Mouse (Mus musculus): ENCODE data around the gene Defa23.
"Not testable (repeated sequence)": the region's sequence is repeated elsewhere in the genome, so short reads cannot be mapped to it uniquely, and the experiment has no call there.

The Defa23 gene

GRCm38 (mm10) chr8:21054747-21055146, at the start of gene Defa23:
Gene Defa23 (plus strand): TSS chr8:21055047.
- DNase-seq: not testable (repeated sequence)

- no peak for DNase-seq
Observed at GRCm38 (mm10) chr8:21006801-21007200, 48.0 kb upstream of the Defa23 start.

GRCm38 (mm10) chr8:21008578-21008977, 46.3 kb upstream of the Defa23 start:
- not testable (repeated sequence) for DNase-seq

- not testable (repeated sequence) for DNase-seq
Observed at GRCm38 (mm10) chr8:21010548-21010947, 44.3 kb upstream of the Defa23 start.

- not testable (repeated sequence) for DNase-seq
Observed at GRCm38 (mm10) chr8:21025245-21025644, 29.6 kb upstream of the Defa23 start, which contains the start of gene Defa21. Gene Defa21 (plus strand): TSS chr8:21025545.

GRCm38 (mm10) chr8:21064738-21065137, 9.9 kb downstream of the Defa23 start, which contains the start of gene Defa35:
Gene Defa35 (plus strand): TSS chr8:21065038.
- DNase-seq: not testable (repeated sequence)

- not testable (repeated sequence) for DNase-seq
Observed at GRCm38 (mm10) chr8:21084142-21084541, 29.3 kb downstream of the Defa23 start, which contains the start of gene Defa25. Gene Defa25 (plus strand): TSS chr8:21084442.

GRCm38 (mm10) chr8:21093106-21093505, 38.3 kb downstream of the Defa23 start:
- no peak for DNase-seq

GRCm38 (mm10) chr8:21095950-21096349, 41.1 kb downstream of the Defa23 start, which contains the start of gene Gm14851:
Gene Gm14851 (minus strand): TSS chr8:21096050.
- DNase-seq: not testable (repeated sequence)

All from kidney, adult 11 months (tissue).